Mouse (Mus musculus): Measurements from ENCODE around the gene Hist1h2ao. TPM values are rescaled to one million over a fixed set of nuclear protein-coding genes. Genes with fewer than 3 reads are reported as not detected.
"Not testable (repeated sequence)": the region's sequence is repeated elsewhere in the genome, so short reads cannot be mapped to it uniquely, and the experiment has no call there.

Gene Hist1h2ao
- polyA plus RNA-seq, 1 experiment from 2014 or later: 0.95 TPM

- WGBS: under 1% methylated on average over 13 of the region's 20 CpGs
- H3K4me1 ChIP-seq (replicated peaks; ENCODE audit: control insufficient read depth, insufficient read depth): no peaks in the 10 kb centered on the region
- H3K9me3 ChIP-seq (ENCODE audit: control insufficient read depth, low read length): no peaks in the 10 kb centered on the region
- peak within 1 kb of the TSS; percentile 83 for H3K27ac ChIP-seq (replicated peaks)
- no peaks in the 10 kb centered on the region for H3K27me3 ChIP-seq (ENCODE audit: control insufficient read depth, insufficient read depth, low read length)
- TF ChIP-seq EP300 (optimal IDR thresholded peaks at IDR 0.05) (no peak), CTCF (IDR thresholded peaks at IDR 0.05; ENCODE audit: low read depth) (no peak)
- H3K4me3 ChIP-seq (ENCODE audit: low read depth, low read length): peak within 1 kb of the TSS; percentile 33
- peak within 1 kb of the TSS; percentile 54 for H3K9ac ChIP-seq (ENCODE audit: low read length)
- no peaks in the 10 kb centered on the region for H3K36me3 ChIP-seq (ENCODE audit: control insufficient read depth, insufficient read depth, low read length)
- peak within 1 kb of the TSS; percentile 54 for H3K4me2 ChIP-seq (replicated peaks; ENCODE audit: low read depth)
- ATAC-seq (ENCODE audit: low FRiP score, low TSS enrichment) (peak; percentile 66), DNase-seq (ENCODE audit: low spot score) (peak; percentile 52)
Observed at GRCm38 (mm10) chr13:21783255-21783617, 27.0 kb upstream of the Hist1h2ao start, which contains the start of gene Hist1h3i. Gene Hist1h3i, minus strand, starts transcription at chr13:21783370.

DNA sequence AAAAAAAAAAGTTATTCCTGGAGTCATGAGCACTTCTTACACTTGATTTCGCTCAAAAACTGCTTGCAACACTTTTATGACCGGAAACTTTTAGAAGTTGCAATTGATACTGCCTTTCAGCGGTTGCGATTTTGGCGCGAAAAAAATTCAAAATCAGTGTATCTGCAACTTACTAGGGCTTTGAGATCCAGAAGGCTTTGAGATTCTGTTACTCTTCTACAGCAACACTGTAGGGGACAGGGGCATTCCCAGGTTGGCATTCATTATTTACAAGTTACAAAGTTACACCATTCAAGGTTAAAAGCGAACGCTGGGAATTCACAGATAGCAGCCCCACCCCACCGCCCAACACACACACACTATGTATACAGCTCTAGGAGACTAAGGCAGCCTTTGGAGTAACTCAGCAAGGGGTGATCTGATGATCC, 26.5 kb upstream of the Hist1h2ao start:
- no peaks in the 10 kb centered on the region for H3K27me3 ChIP-seq (ENCODE audit: control insufficient read depth, insufficient read depth, low read length)
- H3K4me2 ChIP-seq (replicated peaks; ENCODE audit: low read depth): peak overlapping the region; percentile 54
- H3K4me3 ChIP-seq (ENCODE audit: low read depth, low read length): peak overlapping the region; percentile 33
- H3K4me1 ChIP-seq (replicated peaks; ENCODE audit: control insufficient read depth, insufficient read depth): no peaks in the 10 kb centered on the region
- ATAC-seq (ENCODE audit: low FRiP score, low TSS enrichment): no peak
- TF ChIP-seq EP300 (optimal IDR thresholded peaks at IDR 0.05) (no peak), CTCF (IDR thresholded peaks at IDR 0.05; ENCODE audit: low read depth) (no peak)
- no peaks in the 10 kb centered on the region for H3K36me3 ChIP-seq (ENCODE audit: control insufficient read depth, insufficient read depth, low read length)
- H3K27ac ChIP-seq (replicated peaks): peak overlapping the region; percentile 35
- H3K9ac ChIP-seq (ENCODE audit: low read length): peak overlapping the region; percentile 1; the same call in 1 of the 2 replicates
- DNase-seq (ENCODE audit: low spot score): peak; percentile 30
- 3% methylated on average over 9 of the region's 9 CpGs for whole genome bisulfite sequencing
- H3K9me3 ChIP-seq (ENCODE audit: control insufficient read depth, low read length): no peaks in the 10 kb centered on the region

DNA sequence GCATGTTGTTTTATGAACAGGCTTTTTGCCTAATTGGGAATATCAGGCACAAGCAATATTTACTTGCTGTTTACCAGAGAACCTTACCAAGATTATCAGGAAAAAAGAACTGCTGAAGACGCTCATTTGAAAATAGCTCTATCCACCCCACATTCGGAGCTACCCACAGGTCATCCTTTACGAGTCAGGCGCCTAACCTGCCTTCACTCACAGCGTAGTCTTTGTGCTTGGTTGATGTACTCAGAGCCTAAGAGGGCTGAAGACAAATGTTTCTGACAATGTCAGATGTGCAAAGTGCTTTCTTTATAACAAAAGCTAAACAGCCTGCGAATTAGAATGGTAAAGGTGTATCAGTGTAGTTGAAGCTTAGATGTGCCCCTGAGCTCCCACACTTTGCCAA, 26.0 kb upstream of the Hist1h2ao start:
- H3K9me3 ChIP-seq (ENCODE audit: control insufficient read depth, low read length): no peaks in the 10 kb centered on the region
- no peaks in the 10 kb centered on the region for H3K4me1 ChIP-seq (replicated peaks; ENCODE audit: control insufficient read depth, insufficient read depth)
- H3K4me2 ChIP-seq (replicated peaks; ENCODE audit: low read depth): no peak overlapping the region
- H3K36me3 ChIP-seq (ENCODE audit: control insufficient read depth, insufficient read depth, low read length): no peaks in the 10 kb centered on the region
- ATAC-seq (ENCODE audit: low FRiP score, low TSS enrichment): no peak
- no peak overlapping the region; the same call in 1 of the 2 replicates for H3K27ac ChIP-seq (replicated peaks)
- no peak for TF ChIP-seq CTCF (IDR thresholded peaks at IDR 0.05; ENCODE audit: low read depth)
- TF ChIP-seq EP300 (optimal IDR thresholded peaks at IDR 0.05): no peak
- H3K27me3 ChIP-seq (ENCODE audit: control insufficient read depth, insufficient read depth, low read length): no peaks in the 10 kb centered on the region
- DNase-seq (ENCODE audit: low spot score): no peak
- no peak overlapping the region for H3K9ac ChIP-seq (ENCODE audit: low read length)
- WGBS: 31% methylated on average over 6 of the region's 6 CpGs
- no peak overlapping the region for H3K4me3 ChIP-seq (ENCODE audit: low read depth, low read length)

- Histone ChIP-seq H3K9ac (ENCODE audit: low read length) (peak overlapping the region; percentile 38; the same call in 1 of the 2 replicates), H3K27me3 (ENCODE audit: control insufficient read depth, insufficient read depth, low read length) (no peaks in the 10 kb centered on the region), H3K27ac (replicated peaks) (peak overlapping the region; percentile 70), H3K4me3 (ENCODE audit: low read depth, low read length) (peak overlapping the region; percentile 28), H3K4me2 (replicated peaks; ENCODE audit: low read depth) (peak overlapping the region; percentile 49), H3K36me3 (ENCODE audit: control insufficient read depth, insufficient read depth, low read length) (no peaks in the 10 kb centered on the region), H3K4me1 (replicated peaks; ENCODE audit: control insufficient read depth, insufficient read depth) (no peaks in the 10 kb centered on the region), H3K9me3 (ENCODE audit: control insufficient read depth, low read length) (no peaks in the 10 kb centered on the region)
- ATAC-seq (ENCODE audit: low FRiP score, low TSS enrichment): no peak
- 5% methylated on average over 8 of the region's 8 CpGs for WGBS
- no peak for DNase-seq (ENCODE audit: low spot score)
- TF ChIP-seq CTCF (IDR thresholded peaks at IDR 0.05; ENCODE audit: low read depth) (no peak), EP300 (optimal IDR thresholded peaks at IDR 0.05) (no peak)
Observed at GRCm38 (mm10) chr13:21786189-21786898, 23.9 kb upstream of the Hist1h2ao start.

- WGBS: under 1% methylated on average over 35 of the region's 63 CpGs
Observed at GRCm38 (mm10) chr13:21786899-21787629, 23.2 kb upstream of the Hist1h2ao start, which contains the start of the genes Hist1h2an and Hist1h2bp. Gene Hist1h2an, minus strand, starts transcription at chr13:21787218. Gene Hist1h2bp, plus strand, starts transcription at chr13:21787461.

More at GRCm38 (mm10) chr13:21786899-21787629, 23.2 kb upstream of the Hist1h2ao start, which contains the start of the genes Hist1h2an and Hist1h2bp:
- Histone ChIP-seq H3K27ac (replicated peaks) (peak within 1 kb of the TSS; percentile 79), H3K4me3 (ENCODE audit: low read depth, low read length) (peak within 1 kb of the TSS; percentile 28), H3K4me2 (replicated peaks; ENCODE audit: low read depth) (peak within 1 kb of the TSS; percentile 50), H3K9ac (ENCODE audit: low read length) (peak within 1 kb of the TSS; percentile 38; the same call in 1 of the 2 replicates)
- H3K4me1 ChIP-seq (replicated peaks; ENCODE audit: control insufficient read depth, insufficient read depth); H3K27me3 ChIP-seq (ENCODE audit: control insufficient read depth, insufficient read depth, low read length); H3K36me3 ChIP-seq (ENCODE audit: control insufficient read depth, insufficient read depth, low read length); H3K9me3 ChIP-seq (ENCODE audit: control insufficient read depth, low read length): not testable (repeated sequence)
- TF ChIP-seq EP300 (optimal IDR thresholded peaks at IDR 0.05): peak; percentile 40
- DNase-seq (ENCODE audit: low spot score): peak; percentile 85
- ATAC-seq (ENCODE audit: low FRiP score, low TSS enrichment): peak; percentile 93

All from stomach, postnatal 0 days (tissue).